Mouse (Mus musculus): Measurements from ENCODE around the gene Tubal3. TPM values are rescaled to one million over a fixed set of nuclear protein-coding genes. Genes with fewer than 3 reads are reported as not detected.

Gene Tubal3
- polyA plus RNA-seq (2015; fragmentation: Nextera tagmentation; extraction: Ambion mirVana): not detected in 2 replicates

GRCm38 (mm10) chr13:3917571-3918311, at the start of gene Tubal3, which contains the start of gene Net1:
TSS of gene Tubal3 (plus strand) at chr13:3918274.
TSS of gene Net1 (minus strand) at chr13:3918220.
- Histone ChIP-seq H3K27me3 (replicated peaks) (no peaks in the 10 kb centered on the region), H3K4me3 (peak within 1 kb of the TSS; percentile 72), H3K4me1 (peaks cover 19% of the 10 kb centered on the region), H3K27ac (replicated peaks) (peak within 1 kb of the TSS; percentile 29), H3K4me2 (peak within 1 kb of the TSS; percentile 81), H3K36me3 (peaks cover 18% of the 10 kb centered on the region), H3K9me3 (no peaks in the 10 kb centered on the region), H3K9ac (peak within 1 kb of the TSS; percentile 87)
- WGBS: under 1% methylated on average over 52 of the region's 52 CpGs
- ATAC-seq (ENCODE audit: extremely low read depth, insufficient number of reproducible peaks, low FRiP score, low TSS enrichment): peak; percentile 85

GRCm38 (mm10) chr13:3869901-3870300, 48.2 kb upstream of the Tubal3 start:
- Histone ChIP-seq H3K4me1 (peaks cover 15% of the 10 kb centered on the region), H3K36me3 (no peaks in the 10 kb centered on the region), H3K4me3 (no peak overlapping the region), H3K4me2 (no peak overlapping the region), H3K27me3 (replicated peaks) (no peaks in the 10 kb centered on the region), H3K27ac (replicated peaks) (no peak overlapping the region), H3K9ac (no peak overlapping the region), H3K9me3 (no peaks in the 10 kb centered on the region)
- ATAC-seq (ENCODE audit: extremely low read depth, insufficient number of reproducible peaks, low FRiP score, low TSS enrichment): no peak

GRCm38 (mm10) chr13:3872832-3873231, 45.2 kb upstream of the Tubal3 start:
- 84% methylated on average over 4 of the region's 4 CpGs for WGBS
- ATAC-seq (ENCODE audit: extremely low read depth, insufficient number of reproducible peaks, low FRiP score, low TSS enrichment): no peak
- Histone ChIP-seq H3K27me3 (replicated peaks) (no peaks in the 10 kb centered on the region), H3K9me3 (no peaks in the 10 kb centered on the region), H3K27ac (replicated peaks) (no peak overlapping the region), H3K36me3 (no peaks in the 10 kb centered on the region), H3K4me2 (no peak overlapping the region), H3K4me1 (peaks cover 17% of the 10 kb centered on the region), H3K9ac (no peak overlapping the region), H3K4me3 (no peak overlapping the region)

- Histone ChIP-seq H3K27ac (replicated peaks) (no peak overlapping the region), H3K36me3 (peaks cover 18% of the 10 kb centered on the region), H3K9me3 (no peaks in the 10 kb centered on the region), H3K9ac (no peak overlapping the region), H3K27me3 (replicated peaks) (no peaks in the 10 kb centered on the region), H3K4me2 (no peak overlapping the region), H3K4me1 (peaks cover 18% of the 10 kb centered on the region), H3K4me3 (no peak overlapping the region)
- no peak for ATAC-seq (ENCODE audit: extremely low read depth, insufficient number of reproducible peaks, low FRiP score, low TSS enrichment)
- 71% methylated on average over 6 of the region's 6 CpGs for WGBS
These were observed 41.6 kb upstream of the Tubal3 start for GRCm38 (mm10) chr13:3876448-3876847.

- 47% methylated on average over 6 of the region's 6 CpGs for WGBS
- no peaks in the 10 kb centered on the region for H3K9me3 ChIP-seq
- peaks cover 18% of the 10 kb centered on the region for H3K4me1 ChIP-seq
- no peak overlapping the region for H3K4me3 ChIP-seq
- no peak for ATAC-seq (ENCODE audit: extremely low read depth, insufficient number of reproducible peaks, low FRiP score, low TSS enrichment)
- H3K27me3 ChIP-seq (replicated peaks): no peaks in the 10 kb centered on the region
- H3K9ac ChIP-seq: no peak overlapping the region
- H3K36me3 ChIP-seq: peaks cover 25% of the 10 kb centered on the region
- peak overlapping the region; percentile 25; the same call in 1 of the 2 replicates for H3K27ac ChIP-seq (replicated peaks)
- no peak overlapping the region for H3K4me2 ChIP-seq
These were observed 40.9 kb upstream of the Tubal3 start for GRCm38 (mm10) chr13:3877185-3877584.

- 57% methylated on average over 4 of the region's 4 CpGs for WGBS
- Histone ChIP-seq H3K27ac (replicated peaks) (0 out of 2 replicates have a peak overlapping the region, but pooled peaks have one; percentile 25), H3K36me3 (peaks cover 31% of the 10 kb centered on the region), H3K9ac (no peak overlapping the region), H3K4me1 (peaks cover 18% of the 10 kb centered on the region), H3K27me3 (replicated peaks) (no peaks in the 10 kb centered on the region), H3K4me2 (no peak overlapping the region), H3K9me3 (no peaks in the 10 kb centered on the region), H3K4me3 (no peak overlapping the region)
- ATAC-seq (ENCODE audit: extremely low read depth, insufficient number of reproducible peaks, low FRiP score, low TSS enrichment): no peak
These were observed 40.3 kb upstream of the Tubal3 start for GRCm38 (mm10) chr13:3877679-3878220.

GRCm38 (mm10) chr13:3886663-3887062, 31.4 kb upstream of the Tubal3 start:
- WGBS: 90% methylated on average over 7 of the region's 7 CpGs
- Histone ChIP-seq H3K27me3 (replicated peaks) (no peaks in the 10 kb centered on the region), H3K4me1 (peaks cover 17% of the 10 kb centered on the region), H3K4me2 (no peak overlapping the region), H3K9me3 (no peaks in the 10 kb centered on the region), H3K9ac (no peak overlapping the region), H3K36me3 (peaks cover 75% of the 10 kb centered on the region), H3K4me3 (no peak overlapping the region), H3K27ac (replicated peaks) (no peak overlapping the region)
- no peak for ATAC-seq (ENCODE audit: extremely low read depth, insufficient number of reproducible peaks, low FRiP score, low TSS enrichment)

GRCm38 (mm10) chr13:3889111-3889510, 29.0 kb upstream of the Tubal3 start:
- H3K27me3 ChIP-seq (replicated peaks): no peaks in the 10 kb centered on the region
- H3K4me3 ChIP-seq: no peak overlapping the region
- no peaks in the 10 kb centered on the region for H3K9me3 ChIP-seq
- H3K36me3 ChIP-seq: peaks cover 51% of the 10 kb centered on the region
- H3K4me1 ChIP-seq: peaks cover 30% of the 10 kb centered on the region
- 74% methylated on average over 3 of the region's 3 CpGs for WGBS
- H3K27ac ChIP-seq (replicated peaks): no peak overlapping the region
- no peak overlapping the region for H3K9ac ChIP-seq
- no peak for ATAC-seq (ENCODE audit: extremely low read depth, insufficient number of reproducible peaks, low FRiP score, low TSS enrichment)
- no peak overlapping the region for H3K4me2 ChIP-seq

- no peaks in the 10 kb centered on the region for H3K27me3 ChIP-seq (replicated peaks)
- H3K4me1 ChIP-seq: peaks cover 33% of the 10 kb centered on the region
- H3K4me3 ChIP-seq: no peak overlapping the region
- no peaks in the 10 kb centered on the region for H3K9me3 ChIP-seq
- H3K4me2 ChIP-seq: 0 out of 2 replicates have a peak overlapping the region, but pooled peaks have one; percentile 18
- no peak overlapping the region for H3K27ac ChIP-seq (replicated peaks)
- no peak overlapping the region; the same call in 1 of the 2 replicates for H3K9ac ChIP-seq
- 52% methylated on average over 8 of the region's 8 CpGs for WGBS
- ATAC-seq (ENCODE audit: extremely low read depth, insufficient number of reproducible peaks, low FRiP score, low TSS enrichment): no peak
- peaks cover 42% of the 10 kb centered on the region for H3K36me3 ChIP-seq
These were observed 28.0 kb upstream of the Tubal3 start for GRCm38 (mm10) chr13:3890061-3890460.

GRCm38 (mm10) chr13:3891479-3892087, 26.5 kb upstream of the Tubal3 start:
- Histone ChIP-seq H3K27me3 (replicated peaks) (no peaks in the 10 kb centered on the region), H3K4me3 (peak overlapping the region; percentile 79), H3K9me3 (no peaks in the 10 kb centered on the region), H3K9ac (peak overlapping the region; percentile 89), H3K36me3 (peaks cover 26% of the 10 kb centered on the region), H3K27ac (replicated peaks) (peak overlapping the region; percentile 36; the same call in 1 of the 2 replicates), H3K4me2 (peak overlapping the region; percentile 77), H3K4me1 (peaks cover 33% of the 10 kb centered on the region)
- ATAC-seq (ENCODE audit: extremely low read depth, insufficient number of reproducible peaks, low FRiP score, low TSS enrichment): no peak
- 40% methylated on average over 8 of the region's 8 CpGs for WGBS

- no peaks in the 10 kb centered on the region for H3K9me3 ChIP-seq
- peak overlapping the region; percentile 79 for H3K4me3 ChIP-seq
- H3K9ac ChIP-seq: peak overlapping the region; percentile 89
- ATAC-seq (ENCODE audit: extremely low read depth, insufficient number of reproducible peaks, low FRiP score, low TSS enrichment): no peak
- peaks cover 16% of the 10 kb centered on the region for H3K36me3 ChIP-seq
- H3K4me1 ChIP-seq: peaks cover 33% of the 10 kb centered on the region
- WGBS: 9% methylated on average over 7 of the region's 7 CpGs
- H3K27me3 ChIP-seq (replicated peaks): no peaks in the 10 kb centered on the region
- peak overlapping the region; percentile 36; the same call in 1 of the 2 replicates for H3K27ac ChIP-seq (replicated peaks)
- peak overlapping the region; percentile 77 for H3K4me2 ChIP-seq
These were observed 25.5 kb upstream of the Tubal3 start for GRCm38 (mm10) chr13:3892601-3893000.

Data from heart, embryonic 13.5 days (tissue).